Mouse (Mus musculus) small intestine, adult 2 months (tissue): Measurements from ENCODE around the gene 1700042G07Rik. TPM values are rescaled to one million over a fixed set of nuclear protein-coding genes. Genes with fewer than 3 reads are reported as not detected.

Source experiments
- H3K27ac ChIP-seq: fragments of 200-500 bp; 2 replicates; pipeline ENCODE4 v1.5.1; 2012; ENCODE audit warnings: low read depth, low read length, control low read depth, inconsistent platforms; ENCODE audit not compliant: insufficient read depth
- H3K27me3 ChIP-seq: fragments of 200-500 bp; 2 replicates; pipeline ENCODE4 v1.6.1; 2012; ENCODE audit warnings: mild to moderate bottlenecking, moderate library complexity, low read length, inconsistent platforms; ENCODE audit not compliant: control insufficient read depth, insufficient read depth
- H3K36me3 ChIP-seq: fragments of 200-500 bp; 2 replicates; pipeline ENCODE4 v1.6.1; 2012; ENCODE audit warnings: mild to moderate bottlenecking, low read length, control low read depth, inconsistent platforms; ENCODE audit not compliant: control insufficient read depth, insufficient read depth
- H3K4me1 ChIP-seq: fragments of 200-500 bp; 2 replicates; pipeline ENCODE4 v1.6.1; 2012; ENCODE audit warnings: low read length, inconsistent platforms, mixed read lengths; ENCODE audit not compliant: control insufficient read depth, insufficient read depth, insufficient read length
- H3K4me3 ChIP-seq: fragments of 200-500 bp; 2 replicates; pipeline ENCODE4 v1.5.1; 2012; ENCODE audit warnings: low read depth, mild to moderate bottlenecking, control low read depth, inconsistent platforms, low read length, moderate library complexity
- CTCF ChIP-seq: fragments of 200-500 bp; IDR thresholded peaks from 2 replicates; pipeline ENCODE4 v1.5.1; 2012; ENCODE audit warnings: low read depth, mild to moderate bottlenecking, control low read depth, inconsistent platforms, low read length, moderate library complexity, mixed read lengths; ENCODE audit not compliant: insufficient replicate concordance, insufficient read length; ENCODE audit errors: extremely low read depth
- POLR2A ChIP-seq: fragments of 200-500 bp; IDR thresholded peaks from 2 replicates; pipeline ENCODE4 v1.6.1; 2012; ENCODE audit warnings: low read depth, mild to moderate bottlenecking, control low read depth, inconsistent platforms, low read length, moderate library complexity
- WGBS: fragments of 180-500 bp; shearing (Covaris S2); methylation state at CpG from one replicate; pipeline ENCODE4 v1.1.7; 2018; 5-methylcytosine and 5-hydroxymethylcytosine counted together
- polyA plus RNA-seq: library from polyadenylated mRNA; depleted of rRNA; stranded (reverse); fragments of >200 nt; gene quantifications from 2 replicates; pipeline ENCODE4 v1.2.3, GENCODE M21; 2012

Gene 1700042G07Rik
- polyA plus RNA-seq, 1 experiment: not detected

DNA sequence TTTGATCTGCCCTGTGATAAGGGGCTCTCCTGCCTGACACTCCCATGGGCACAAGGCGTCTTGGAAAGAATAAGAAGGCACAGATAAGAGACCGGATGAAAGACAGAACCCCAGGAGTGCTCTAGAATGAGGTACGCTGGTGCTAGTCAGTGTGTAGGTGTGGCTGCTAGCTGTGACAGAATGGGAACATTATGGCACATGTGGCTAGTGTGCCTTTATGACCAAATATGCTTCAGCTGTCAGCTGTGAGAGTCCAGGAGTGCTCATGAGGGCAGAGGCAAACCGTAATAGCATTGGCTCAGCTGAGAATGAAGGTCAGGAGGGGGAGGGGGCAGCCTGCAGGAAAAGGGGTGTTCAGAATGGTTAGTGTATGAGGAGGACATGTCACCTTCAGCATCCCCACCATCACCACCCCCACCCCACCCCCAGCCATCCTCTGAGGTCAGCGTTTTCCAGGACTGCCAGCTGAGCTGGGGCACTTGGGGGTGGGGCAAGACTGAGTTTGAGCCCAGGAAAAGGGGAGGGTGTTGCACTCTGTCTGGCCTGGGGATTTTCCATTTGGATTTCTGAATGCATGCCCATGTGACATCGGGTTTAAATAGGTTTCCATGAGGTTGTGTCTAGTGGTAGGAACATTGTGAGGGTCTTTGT lies 1.4 kb downstream of the 1700042G07Rik start:
- 23% methylated on average over 6 of the region's 6 CpGs for WGBS
- no peak for TF ChIP-seq POLR2A
- no peak for TF ChIP-seq CTCF
- Histone ChIP-seq H3K27ac (no peak overlapping the region), H3K4me3 (no peak overlapping the region), H3K36me3 (no peaks in the 10 kb centered on the region), H3K27me3 (no peaks in the 10 kb centered on the region), H3K4me1 (peaks cover 33% of the 10 kb centered on the region)

DNA sequence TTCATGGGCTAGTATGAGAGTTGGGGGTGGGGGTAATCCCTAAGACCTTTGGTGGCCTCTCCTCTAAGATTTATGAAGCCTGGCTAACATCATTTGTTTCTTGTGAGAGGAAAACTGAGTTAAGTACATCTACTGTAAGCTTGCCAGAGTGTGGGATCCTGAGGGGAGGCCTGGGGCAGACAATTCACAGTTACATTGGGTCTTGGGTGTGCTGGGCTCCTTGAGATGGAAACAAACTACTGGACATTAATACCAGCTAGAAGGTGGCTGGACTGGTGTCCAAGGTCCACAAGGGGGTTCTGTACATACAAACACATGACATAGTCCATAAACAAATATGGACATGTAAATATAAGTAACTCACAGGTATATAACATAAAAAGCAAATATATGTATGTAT lies 2.0 kb downstream of the 1700042G07Rik start:
- H3K4me3 ChIP-seq: no peak overlapping the region
- no peaks in the 10 kb centered on the region for H3K27me3 ChIP-seq
- no peak overlapping the region for H3K27ac ChIP-seq
- TF ChIP-seq CTCF (no peak), POLR2A (no peak)
- H3K36me3 ChIP-seq: no peaks in the 10 kb centered on the region
- peaks cover 33% of the 10 kb centered on the region for H3K4me1 ChIP-seq

DNA sequence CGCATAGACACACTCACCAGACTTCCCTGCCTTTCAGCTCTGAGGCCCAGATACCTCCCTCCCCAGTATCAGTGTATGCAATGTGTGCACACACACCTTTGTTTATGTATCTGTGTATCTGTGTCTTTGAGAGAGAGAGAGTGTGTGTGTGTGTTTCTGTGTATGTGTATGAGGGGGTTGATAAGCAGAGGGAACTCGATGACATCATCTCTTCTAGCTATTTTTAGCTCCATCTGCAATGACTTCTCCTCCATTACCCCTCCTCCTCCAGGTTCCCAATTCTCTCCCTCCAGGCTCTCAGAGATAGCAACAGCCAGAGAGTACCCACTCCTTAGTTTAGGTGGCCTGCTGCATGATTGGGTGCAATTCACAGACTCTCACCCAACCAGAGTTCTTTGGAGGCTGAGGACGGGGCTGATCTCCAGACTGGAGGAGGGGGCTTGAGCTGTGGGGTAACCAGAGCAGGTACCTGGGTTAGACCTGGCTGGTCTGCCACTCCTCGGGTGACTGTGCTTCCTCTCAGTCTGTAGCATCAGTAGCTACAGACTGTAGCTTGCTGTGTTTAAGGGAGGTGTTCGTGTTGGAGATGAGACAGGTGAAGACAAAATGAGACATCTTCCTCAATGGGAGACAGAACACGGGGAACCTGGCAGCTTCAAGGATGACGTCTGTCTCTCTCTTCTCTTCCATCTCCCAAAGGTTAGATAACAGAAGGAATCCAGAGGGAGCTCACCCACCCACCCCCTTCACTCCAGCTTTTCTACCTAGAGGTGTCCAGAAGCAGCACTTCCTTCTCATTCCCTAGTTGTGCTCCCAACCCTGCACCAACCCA lies 2.8 kb downstream of the 1700042G07Rik start:
- peak overlapping the region; percentile 43 for H3K27ac ChIP-seq
- no peaks in the 10 kb centered on the region for H3K27me3 ChIP-seq
- peaks cover 30% of the 10 kb centered on the region for H3K4me1 ChIP-seq
- no peaks in the 10 kb centered on the region for H3K36me3 ChIP-seq
- no peak overlapping the region for H3K4me3 ChIP-seq
- WGBS: 43% methylated on average over 7 of the region's 7 CpGs
- TF ChIP-seq CTCF (no peak), POLR2A (no peak)

DNA sequence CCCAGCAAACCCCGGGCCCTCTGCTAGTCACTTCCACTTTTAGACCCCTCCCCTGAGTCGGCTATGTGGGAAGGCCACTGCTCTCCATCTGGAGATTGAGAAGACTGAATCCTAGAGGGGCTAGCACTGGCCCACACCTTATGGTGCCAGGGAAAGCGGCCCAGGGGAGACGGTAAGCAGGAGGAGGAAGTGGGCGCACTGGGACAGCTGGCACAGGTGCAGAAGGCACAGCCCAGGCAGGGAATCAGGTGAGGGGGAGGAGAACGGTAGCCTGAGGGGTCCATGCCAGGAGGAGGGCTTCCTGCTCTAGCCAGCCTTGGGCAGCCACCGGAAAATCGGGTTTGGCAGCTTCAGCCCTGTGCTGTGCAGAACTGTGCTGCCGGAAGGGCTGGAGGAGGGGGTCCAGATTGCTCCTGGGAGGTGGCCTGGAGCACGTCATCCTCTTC lies 3.4 kb downstream of the 1700042G07Rik start:
- Histone ChIP-seq H3K27me3 (no peaks in the 10 kb centered on the region), H3K27ac (peak overlapping the region; percentile 43), H3K4me1 (peaks cover 30% of the 10 kb centered on the region), H3K4me3 (peak overlapping the region; percentile 2; the same call in 1 of the 2 replicates), H3K36me3 (no peaks in the 10 kb centered on the region)
- 7% methylated on average over 10 of the region's 10 CpGs for WGBS
- TF ChIP-seq POLR2A (no peak), CTCF (no peak)

DNA sequence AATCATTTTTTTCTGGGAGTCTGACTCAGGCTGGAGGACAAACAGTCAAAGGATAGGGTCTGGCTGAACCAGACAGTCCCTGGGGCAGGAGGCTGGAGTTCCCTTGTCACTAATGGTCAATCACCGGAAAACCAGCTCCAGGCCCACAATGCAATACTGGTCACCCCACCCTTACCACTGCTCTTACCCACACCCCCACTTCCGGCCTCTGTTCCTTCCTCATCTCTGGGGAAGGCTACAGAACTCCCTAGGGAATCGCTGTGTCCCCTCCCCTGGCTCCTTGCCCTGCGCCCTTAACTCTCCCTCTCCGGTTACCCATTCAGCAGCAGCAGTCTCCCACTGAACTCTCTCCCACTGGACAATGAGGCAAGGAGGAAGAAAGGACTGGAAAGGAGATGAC lies 4.0 kb downstream of the 1700042G07Rik start:
- no peak overlapping the region for H3K4me3 ChIP-seq
- peak overlapping the region; percentile 64 for H3K27ac ChIP-seq
- TF ChIP-seq POLR2A (no peak), CTCF (no peak)
- 17% methylated on average over 5 of the region's 5 CpGs for WGBS
- no peaks in the 10 kb centered on the region for H3K27me3 ChIP-seq
- H3K36me3 ChIP-seq: no peaks in the 10 kb centered on the region
- H3K4me1 ChIP-seq: peaks cover 30% of the 10 kb centered on the region

DNA sequence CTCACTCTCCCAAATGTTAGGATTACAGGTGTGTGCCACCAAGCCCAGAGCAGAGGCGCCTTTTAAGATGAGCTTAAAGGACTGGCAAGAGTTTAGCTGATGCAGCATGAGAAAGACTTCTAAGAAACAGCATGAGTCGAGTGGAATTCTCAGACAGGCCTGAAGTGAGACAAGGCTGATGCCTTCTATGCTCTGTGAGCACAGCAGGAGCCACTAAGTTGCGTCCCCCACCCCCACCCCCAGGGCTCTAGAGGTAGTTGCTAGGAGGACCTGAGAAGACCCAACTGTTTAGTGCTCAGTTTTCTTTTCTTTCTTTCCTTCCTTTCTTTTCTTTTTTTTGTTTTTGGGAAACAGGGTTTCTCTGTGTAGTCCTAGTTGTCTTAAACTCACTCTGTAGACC lies 8.9 kb downstream of the 1700042G07Rik start:
- H3K27ac ChIP-seq: no peak overlapping the region
- peaks cover 9% of the 10 kb centered on the region; the same call in 1 of the 2 replicates for H3K4me1 ChIP-seq
- TF ChIP-seq POLR2A: no peak
- no peak for TF ChIP-seq CTCF
- no peak overlapping the region for H3K4me3 ChIP-seq
- WGBS: 90% methylated on average over 3 of the region's 3 CpGs
- H3K36me3 ChIP-seq: no peaks in the 10 kb centered on the region
- no peaks in the 10 kb centered on the region for H3K27me3 ChIP-seq

DNA sequence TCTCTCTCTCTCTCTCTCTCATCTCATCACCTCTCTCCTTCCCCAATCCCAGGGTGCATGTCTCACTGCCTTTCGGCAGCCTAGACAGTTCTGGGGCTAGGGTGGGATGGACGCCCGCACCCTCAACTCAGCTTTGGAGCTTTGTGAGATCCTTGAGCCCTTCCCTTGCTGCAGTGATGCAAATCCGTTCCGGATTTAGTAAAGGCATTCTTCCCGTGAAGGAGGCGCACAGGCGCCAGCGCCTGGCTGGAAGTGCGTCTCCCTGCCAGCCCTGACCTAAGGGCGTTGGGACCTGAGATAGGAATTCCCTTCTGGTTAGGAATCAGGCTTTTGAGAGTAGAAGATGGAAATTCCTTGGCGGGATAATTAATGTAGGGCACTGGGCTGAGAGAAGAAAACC lies 9.6 kb downstream of the 1700042G07Rik start:
- H3K4me3 ChIP-seq: no peak overlapping the region
- H3K4me1 ChIP-seq: peaks cover 4% of the 10 kb centered on the region; the same call in 1 of the 2 replicates

More for the DNA sequence above, 9.6 kb downstream of the 1700042G07Rik start:
- Histone ChIP-seq H3K27me3 (no peaks in the 10 kb centered on the region), H3K27ac (no peak overlapping the region), H3K36me3 (no peaks in the 10 kb centered on the region)
- TF ChIP-seq POLR2A (no peak), CTCF (no peak)
- 66% methylated on average over 12 of the region's 12 CpGs for WGBS
